ENCODE assay signal across 10 mouse cellular contexts in genomic region chr12:29530241-29530725, GRCm38 (mm10). TPM values are rescaled to one million over a fixed set of nuclear protein-coding genes. Genes with fewer than 3 reads are reported as not detected.
A peak's percentile ranks its signal among the peaks of the same experiment; 100 is the strongest.
DNase-seq lines count a peak whose midpoint lies in the region; ATAC-seq lines count a peak whose summit lies in the region.
"Had no signal": no experiment of that assay in that cellular context is flagged by ENCODE, and none has a peak within 500 bp of the region (broad histone marks: within the 10 kb centered on the region; RNA-seq: fewer than 3 reads in every experiment).

No protein-coding gene starts in this region.

- ATAC-seq in intestine, embryonic 14.5 days (replicated peaks; ENCODE audit: low FRiP score, low TSS enrichment, low read depth) = no peak
- ATAC-seq in intestine, embryonic 16.5 days = no peak
- ATAC-seq in hindbrain, embryonic 16.5 days = no peak
- ATAC-seq: Patski had no signal

- H3K4me3 ChIP-seq in intestine, embryonic 14.5 days (ENCODE audit: low read depth, low read length) = no peak overlapping the region
- no peak overlapping the region for H3K4me3 ChIP-seq in intestine, embryonic 16.5 days (ENCODE audit: low read length)
- H3K4me3 ChIP-seq in hindbrain, embryonic 16.5 days (ENCODE audit: low read length) = peak overlapping the region; percentile 47
- H3K4me3 ChIP-seq: liver, embryonic 15.5 days had no signal

- no peak overlapping the region for H3K9ac ChIP-seq in intestine, embryonic 14.5 days (ENCODE audit: low read length)
- H3K9ac ChIP-seq in intestine, embryonic 16.5 days (ENCODE audit: low read depth, low read length) = no peak overlapping the region
- peak overlapping the region; percentile 73 for H3K9ac ChIP-seq in hindbrain, embryonic 16.5 days (ENCODE audit: low read depth, low read length)
- H3K9ac ChIP-seq: liver, embryonic 15.5 days had no signal

- no peak overlapping the region for H3K27ac ChIP-seq in intestine, embryonic 14.5 days (ENCODE audit: low read depth)
- H3K27ac ChIP-seq in intestine, embryonic 16.5 days (ENCODE audit: low read length) = no peak overlapping the region
- peak overlapping the region; percentile 94 for H3K27ac ChIP-seq in hindbrain, embryonic 16.5 days (ENCODE audit: low read depth, low read length)
- H3K27ac ChIP-seq: liver, embryonic 15.5 days had no signal

- H3K4me2 ChIP-seq in intestine, embryonic 14.5 days (ENCODE audit: low read length) = no peak overlapping the region
- no peak overlapping the region for H3K4me2 ChIP-seq in intestine, embryonic 16.5 days (ENCODE audit: low read depth, low read length)
- H3K4me2 ChIP-seq in hindbrain, embryonic 16.5 days (ENCODE audit: low read length) = peak overlapping the region; percentile 59
- H3K4me2 ChIP-seq: liver, embryonic 15.5 days had no signal

- WGBS in intestine, embryonic 14.5 days = 12% methylated on average over 6 of the region's 6 CpGs
- 8% methylated on average over 6 of the region's 6 CpGs for WGBS in intestine, embryonic 16.5 days
- WGBS in hindbrain, embryonic 16.5 days = 4% methylated on average over 6 of the region's 6 CpGs

- H3K36me3 ChIP-seq in intestine, embryonic 14.5 days (ENCODE audit: control insufficient read depth, insufficient read depth, low read length) = no peaks in the 10 kb centered on the region
- H3K36me3 ChIP-seq in intestine, embryonic 16.5 days (ENCODE audit: control insufficient read depth, insufficient read depth, low read length) = no peaks in the 10 kb centered on the region
- H3K36me3 ChIP-seq in hindbrain, embryonic 16.5 days (ENCODE audit: control insufficient read depth, insufficient read depth, low read length) = no peaks in the 10 kb centered on the region
- H3K36me3 ChIP-seq: liver, embryonic 15.5 days had no signal

- peaks cover 54% of the 10 kb centered on the region for H3K27me3 ChIP-seq in intestine, embryonic 14.5 days (replicated peaks; ENCODE audit: control insufficient read depth, insufficient read depth, low read length)
- peaks cover 30% of the 10 kb centered on the region for H3K27me3 ChIP-seq in intestine, embryonic 16.5 days (replicated peaks; ENCODE audit: control insufficient read depth, insufficient read depth, low read length)
- H3K27me3 ChIP-seq in hindbrain, embryonic 16.5 days (replicated peaks; ENCODE audit: control insufficient read depth, insufficient read depth, low read length) = no peaks in the 10 kb centered on the region

- no peaks in the 10 kb centered on the region for H3K9me3 ChIP-seq in intestine, embryonic 14.5 days (ENCODE audit: control insufficient read depth, low read length)
- no peaks in the 10 kb centered on the region for H3K9me3 ChIP-seq in intestine, embryonic 16.5 days (ENCODE audit: control insufficient read depth, low read length)
- H3K9me3 ChIP-seq in hindbrain, embryonic 16.5 days (ENCODE audit: control insufficient read depth, low read length) = no peaks in the 10 kb centered on the region
- H3K9me3 ChIP-seq: liver, embryonic 15.5 days had no signal

- H3K4me1 ChIP-seq in intestine, embryonic 14.5 days (replicated peaks; ENCODE audit: control insufficient read depth, insufficient read depth, low read length) = no peaks in the 10 kb centered on the region
- no peaks in the 10 kb centered on the region for H3K4me1 ChIP-seq in intestine, embryonic 16.5 days (ENCODE audit: control insufficient read depth, insufficient read depth, low read length)
- peaks cover 3% of the 10 kb centered on the region; the same call in 1 of the 2 replicates for H3K4me1 ChIP-seq in hindbrain, embryonic 16.5 days (ENCODE audit: control insufficient read depth, insufficient read depth, low read depth, low read length)
- H3K4me1 ChIP-seq: liver, embryonic 15.5 days had no signal

- DNase-seq in intestine, embryonic 14.5 days (ENCODE audit: low spot score) = peak; percentile 81
- peak; percentile 48 for DNase-seq in MN1 (ENCODE audit: low spot score)
- DNase-seq in embryo, embryonic 10 days (ENCODE audit: low spot score) = peak; percentile 90
- DNase-seq in ovary, postnatal 14 days (ENCODE audit: low spot score) = peak; percentile 18
- no peak for DNase-seq in thymus, postnatal 25 days
- DNase-seq in thymus, adult 18-20 months = no peak

RNA-seq across cellular contexts. Expression of gene Myt1l, which starts 2.1 kb away (rescaled TPM):
- 3.7 and 3.8 TPM in 2 replicates for polyA plus RNA-seq in intestine, embryonic 14.5 days (2014; fragmentation: Nextera tagmentation; extraction: Ambion mirVana)
- 2.0 and 3.3 TPM in 2 replicates for polyA plus RNA-seq in intestine, embryonic 16.5 days (2015; fragmentation: Nextera tagmentation; extraction: Ambion mirVana)
- polyA plus RNA-seq in hindbrain, embryonic 16.5 days (2015; fragmentation: Nextera tagmentation; extraction: Ambion mirVana) = 213 and 236 TPM in 2 replicates

Comparison
In these comparisons a context has a peak if more than half of its experiments do, and no peak if none do; other contexts are left out.
1. DNase-seq: peak in intestine, embryonic 14.5 days (single experiment), MN1 (single experiment), embryo, embryonic 10 days (single experiment) and ovary, postnatal 14 days (single experiment); none in thymus, postnatal 25 days (single experiment) and thymus, adult 18-20 months (0 of 2).
2. RNA of gene Myt1l, which starts 2.1 kb away (polyA plus RNA-seq): 213 to 236 TPM in hindbrain, embryonic 16.5 days; 3.7 to 3.8 TPM in intestine, embryonic 14.5 days and 2.0 to 3.3 TPM in intestine, embryonic 16.5 days; every median in the first group is over 10 times any median in the second.